20 mouse cellular contexts compared by ENCODE assay signal in genomic region chr2:167708373-167708772, GRCm38 (mm10). TPM values are rescaled to one million over a fixed set of nuclear protein-coding genes. Genes with fewer than 3 reads are reported as not detected.
DNase-seq lines count a peak whose midpoint lies in the region; ATAC-seq lines count a peak whose summit lies in the region.
"Had no signal": no experiment of that assay in that cellular context is flagged by ENCODE, and none has a peak within 500 bp of the region (broad histone marks: within the 10 kb centered on the region; RNA-seq: fewer than 3 reads in every experiment).

No protein-coding gene starts in this region.

- ATAC-seq in erythroblast, adult 5-6 weeks (replicated peaks; ENCODE audit: low FRiP score, poor library complexity, severe bottlenecking), result no peak
- ATAC-seq: activated CD4-positive, CD25-positive, alpha-beta regulatory T cell, adult 4 months; forebrain, embryonic 14.5 days; hindbrain, postnatal 0 days; intestine, embryonic 16.5 days had no signal

- DNase-seq in adrenal gland, postnatal 14 days, result peak; percentile 71
- no peak for DNase-seq in adrenal gland, adult 8-10 months
- peak; percentile 74 for DNase-seq in 3134 (ENCODE audit: extremely low read depth, insufficient read length, low spot score)
- DNase-seq in ES-CJ7 (ENCODE audit: low read depth, low spot score), result peak; percentile 22
- peak; percentile 63 to 64 for DNase-seq in adrenal gland, postnatal 36 days
- no peak for DNase-seq in layer of hippocampus, postnatal 14 days (ENCODE audit: low spot score in 2 of 2)
- DNase-seq: B cell, adult 2 months; cerebellum, adult 11 months; cerebellum, adult 9-11 months; kidney, adult 9 months; kidney, postnatal 14 days; liver, embryonic 13.5 days; lung, embryonic 14.5 days; thymus, adult 2 months had no signal

RNA-seq across cellular contexts. Expression of gene Tmem189, which starts 18.8 kb away (rescaled TPM):
- 30.7 and 37.5 TPM in 2 replicates for total RNA-seq in adrenal gland, postnatal 14 days (2021)
- total RNA-seq in adrenal gland, adult 8-10 months (2022), result 10 to 100 TPM; 25.5 to 32.1 (median 28.5) TPM
- 10 to 100 TPM; 27.2 to 34.3 TPM for total RNA-seq in adrenal gland, postnatal 36 days (2021)
- total RNA-seq in erythroblast, adult 5-6 weeks (2015; ENCODE audit: low replicate concordance), result 19.6 and 20.8 TPM in 2 replicates
- total RNA-seq in erythroblast, adult 5-6 weeks (2017; ENCODE audit: low replicate concordance), result 23.7 and 52.9 TPM in 2 replicates
- 10 to 100 TPM; 69.5 to 71.9 TPM for total RNA-seq in layer of hippocampus, postnatal 14 days (2021)

RNA-seq across cellular contexts. Expression of gene Cebpb, which starts 19.7 kb away (rescaled TPM):
- 358 and 403 TPM in 2 replicates for total RNA-seq in adrenal gland, postnatal 14 days (2021)
- total RNA-seq in adrenal gland, adult 8-10 months (2022), result 100 to 1,000 TPM in 3 of 4 experiments, 10 to 100 TPM in 1; 91.8 to 623 (median 239) TPM
- total RNA-seq in adrenal gland, postnatal 36 days (2021), result 100 to 1,000 TPM; 357 to 631 TPM
- total RNA-seq in erythroblast, adult 5-6 weeks (2015; ENCODE audit: low replicate concordance), result 8.8 and 9.0 TPM in 2 replicates
- total RNA-seq in erythroblast, adult 5-6 weeks (2017; ENCODE audit: low replicate concordance), result 7.3 and 14.8 TPM in 2 replicates
- 10 to 100 TPM; 18.6 to 21.7 TPM for total RNA-seq in layer of hippocampus, postnatal 14 days (2021)

RNA-seq across cellular contexts. Expression of gene Gm20431, which starts 47.1 kb away (rescaled TPM):
- total RNA-seq in adrenal gland, postnatal 14 days (2021), result 19.2 and 23.8 TPM in 2 replicates
- 10 to 100 TPM; 19.9 to 23.9 (median 22.1) TPM for total RNA-seq in adrenal gland, adult 8-10 months (2022)
- 10 to 100 TPM in 1 of 2 experiments, 1 to 10 TPM in 1; 8.9 to 25.9 TPM for total RNA-seq in adrenal gland, postnatal 36 days (2021)
- not detected in 2 replicates for total RNA-seq in erythroblast, adult 5-6 weeks (2015; ENCODE audit: low replicate concordance)
- not detected in 2 replicates for total RNA-seq in erythroblast, adult 5-6 weeks (2017; ENCODE audit: low replicate concordance)
- 10 to 100 TPM; 38.9 to 50.9 TPM for total RNA-seq in layer of hippocampus, postnatal 14 days (2021)
- total RNA-seq: hematopoietic stem cell, adult 5-6 weeks had no signal

Comparison
In these comparisons a context has a peak if more than half of its experiments do, and no peak if none do; other contexts are left out.
1. DNase-seq: peak in adrenal gland, postnatal 14 days (single experiment), 3134 (single experiment), ES-CJ7 (single experiment) and adrenal gland, postnatal 36 days (2 of 2); none in adrenal gland, adult 8-10 months (single experiment) and layer of hippocampus, postnatal 14 days (0 of 2).
2. RNA of gene Cebpb, which starts 19.7 kb away (total RNA-seq): 357 to 631 TPM in adrenal gland, postnatal 36 days, 358 to 403 TPM in adrenal gland, postnatal 14 days and 91.8 to 623 TPM in adrenal gland, adult 8-10 months; 18.6 to 21.7 TPM in layer of hippocampus, postnatal 14 days and 7.3 to 14.8 TPM in erythroblast, adult 5-6 weeks; every median in the first group is over 4 times any median in the second.
3. RNA of gene Gm20431, which starts 47.1 kb away (total RNA-seq): 38.9 to 50.9 TPM in layer of hippocampus, postnatal 14 days, 8.9 to 25.9 TPM in adrenal gland, postnatal 36 days, 19.9 to 23.9 TPM in adrenal gland, adult 8-10 months and 19.2 to 23.8 TPM in adrenal gland, postnatal 14 days; not detected in erythroblast, adult 5-6 weeks; every median in the first group is over 4 times any median in the second.